Mouse (Mus musculus) embryo, embryonic 10.5 days (tissue): Measurements from ENCODE around the gene Pgap2.

ENCODE experiments used
- DNase-seq: peaks from one replicate; pipeline ENCODE4 v3.0.0-alpha.2; 2015; ENCODE audit warnings: low spot score

Pgap2 gene

DNA sequence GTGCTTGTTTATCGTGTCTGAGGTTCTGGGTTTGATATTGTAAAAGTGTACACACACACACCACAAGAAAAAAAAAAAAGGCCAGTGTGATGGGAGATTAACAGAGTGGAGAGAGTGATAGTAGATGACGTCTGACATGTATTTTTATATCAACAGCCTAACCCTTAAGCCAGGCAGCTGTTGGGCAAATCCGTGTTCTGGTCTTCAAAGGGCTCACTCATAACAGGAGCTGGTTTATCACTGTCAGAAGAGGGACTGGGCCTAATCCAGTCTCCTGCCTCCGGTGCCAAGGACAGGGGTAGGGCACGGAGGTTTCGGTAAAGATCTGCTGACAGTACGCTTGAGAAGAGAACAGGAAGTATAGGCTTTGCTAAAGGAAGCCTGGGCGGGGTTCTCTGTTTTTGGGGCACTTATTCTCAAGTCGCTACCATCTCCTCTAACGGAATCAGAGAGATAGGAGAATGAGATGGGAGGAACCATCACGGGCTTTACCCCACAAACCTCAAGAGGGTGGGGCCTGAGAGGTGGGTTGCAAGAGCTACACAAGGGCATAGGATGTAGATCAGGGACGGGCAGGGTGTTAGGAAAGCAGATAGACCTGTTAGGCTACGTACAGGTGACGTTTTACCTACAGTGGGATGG, 56.5 kb downstream of the Pgap2 start:
- DNase-seq = no peak

GRCm38 (mm10) chr7:102267113-102267579, 57.1 kb downstream of the Pgap2 start:
- DNase-seq = peak; percentile 97

DNA sequence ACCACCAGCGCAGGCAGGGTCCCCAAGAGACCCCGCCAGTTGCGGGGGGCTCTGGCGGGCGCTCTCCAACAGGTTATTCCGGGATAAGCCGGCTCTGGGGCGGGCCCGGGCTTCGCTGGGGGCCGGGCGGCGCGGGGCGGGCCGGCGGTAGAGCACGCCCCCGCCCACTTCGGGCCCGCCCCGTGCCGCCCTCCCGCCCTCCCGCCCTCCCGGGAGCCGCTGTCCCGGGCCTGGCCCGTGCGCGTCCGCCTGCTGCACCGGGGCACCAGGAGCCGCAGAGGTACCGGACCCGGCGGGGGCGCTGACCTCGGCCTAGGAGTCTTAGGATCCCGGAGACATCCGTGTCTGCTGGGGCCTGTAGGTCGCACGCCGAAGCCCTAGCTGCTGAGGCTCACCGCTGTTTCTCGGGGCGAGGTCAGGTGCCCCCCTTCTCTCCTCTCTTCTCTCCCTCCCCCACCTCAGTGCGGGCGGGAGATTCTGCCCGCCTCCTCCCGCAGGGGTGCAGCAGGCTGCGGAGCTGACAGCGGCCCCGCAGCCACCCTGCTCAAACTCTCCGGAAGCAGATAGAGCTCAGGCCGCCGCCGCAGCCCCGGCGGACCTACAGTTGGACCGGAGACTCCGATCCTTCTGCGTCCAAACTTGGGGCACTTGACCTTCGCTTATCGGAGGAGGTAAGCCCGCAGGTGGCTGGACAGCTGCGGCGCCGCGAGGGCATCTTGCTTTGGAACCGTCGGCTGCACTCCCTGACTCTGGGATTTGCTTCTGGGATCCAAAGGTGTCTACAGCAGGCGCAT, 57.8 kb downstream of the Pgap2 start, which contains the start of gene Stim1:
Stim1 (plus strand) TSS at position 206 of the 794 bp plus-strand sequence.
- peak; percentile 64 for DNase-seq

DNA sequence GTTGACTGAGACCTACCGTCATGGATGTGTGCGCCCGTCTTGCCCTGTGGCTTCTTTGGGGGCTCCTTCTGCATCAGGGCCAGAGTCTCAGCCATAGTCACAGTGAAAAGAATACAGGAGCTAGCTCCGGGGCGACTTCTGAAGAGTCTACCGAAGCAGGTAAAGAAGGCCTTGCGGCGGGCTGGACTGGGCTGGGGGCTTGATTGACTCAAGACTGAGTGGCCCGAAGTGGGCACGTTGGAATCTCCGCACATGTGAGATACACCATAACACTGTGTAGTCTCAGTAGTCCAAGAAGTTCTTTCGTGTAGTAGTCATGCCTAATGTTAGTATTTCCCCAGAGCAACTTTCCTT, 58.4 kb downstream of the Pgap2 start:
- DNase-seq = no peak

DNA sequence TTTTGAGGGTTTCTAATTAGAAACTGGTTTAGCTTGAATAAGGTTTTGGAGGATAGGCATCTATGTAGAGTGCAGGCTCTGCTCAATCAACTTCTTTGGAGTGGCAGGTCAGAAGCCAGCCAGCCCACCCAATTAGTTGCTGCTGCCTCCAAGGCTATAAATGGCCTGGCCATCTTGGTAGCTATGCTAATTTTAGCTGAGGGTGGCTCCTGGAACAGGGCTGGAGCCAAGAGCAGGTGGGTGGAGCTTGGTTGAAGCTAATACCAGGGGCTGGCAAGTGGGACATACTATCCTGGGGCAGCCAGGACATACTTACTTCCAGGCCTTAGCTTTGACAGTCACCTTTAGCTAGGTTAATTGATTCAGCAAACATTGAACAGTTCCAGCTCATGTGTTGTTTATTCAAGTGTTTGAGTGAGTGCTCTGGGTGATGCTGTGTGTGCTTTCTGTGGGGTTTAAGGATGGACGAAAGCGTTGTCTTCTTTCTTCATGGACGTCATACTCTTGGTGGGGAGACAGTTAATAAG, 62.5 kb downstream of the Pgap2 start:
- no peak for DNase-seq

DNA sequence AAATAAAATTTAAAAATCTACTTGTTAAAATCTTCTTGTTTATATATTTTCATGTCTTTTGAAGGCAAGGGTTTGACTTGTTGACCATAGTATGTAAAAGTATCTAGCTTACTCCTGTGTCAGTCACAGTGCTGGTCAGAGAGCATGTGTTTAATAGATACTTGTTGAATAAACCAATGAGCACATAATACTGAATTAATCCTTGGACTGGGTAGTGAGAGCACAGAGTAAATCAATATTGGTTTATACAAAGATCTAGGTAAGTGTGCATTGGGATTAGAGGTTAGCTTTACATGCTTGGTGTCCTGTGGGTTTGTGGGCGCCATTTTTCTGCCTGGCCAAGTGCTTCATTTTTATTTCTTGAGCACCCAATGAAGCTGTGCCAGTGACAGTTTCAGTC, 71.4 kb downstream of the Pgap2 start:
- no peak for DNase-seq

DNA sequence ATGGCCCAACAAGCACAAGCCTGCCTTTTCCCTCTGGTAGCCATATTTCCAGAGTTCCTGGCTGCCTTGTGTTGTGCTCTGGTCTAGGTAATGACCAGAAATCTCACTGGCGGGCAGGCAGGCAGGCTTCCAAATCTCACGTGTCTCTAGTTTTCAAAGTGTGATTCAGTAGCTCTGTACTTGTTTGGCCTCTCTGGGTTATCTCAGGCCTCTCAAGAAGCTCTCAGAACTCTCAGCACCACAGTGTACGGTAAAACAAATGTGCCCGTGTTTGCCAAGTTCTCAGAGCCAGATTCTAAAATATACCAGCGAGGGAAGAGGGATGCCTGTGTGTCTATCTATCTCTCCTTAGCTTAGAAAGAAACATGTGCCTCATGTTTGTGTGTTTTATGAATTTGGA, 72.3 kb downstream of the Pgap2 start:
- DNase-seq = no peak
